Mouse (Mus musculus) limb, embryonic 12.5 days (tissue): ENCODE measurements around the gene Paqr4. TPM values are rescaled to one million over a fixed set of nuclear protein-coding genes. Genes with fewer than 3 reads are reported as not detected.

ENCODE experiments used
- ATAC-seq: fragments of 200-750 bp; cut with Nextera tagmentation; 2 replicates; pipeline ENCODE4 v1.8.0; 2017; ENCODE audit warnings: low read depth, moderate TSS enrichment; ENCODE audit not compliant: insufficient number of reproducible peaks, insufficient read depth, low FRiP score, low TSS enrichment
- H3K27ac ChIP-seq: fragments of 300-500 bp; sonication (generic); 2 replicates; pipeline ENCODE4 v1.5.1; 2016; ENCODE audit warnings: mild to moderate bottlenecking, moderate library complexity
- H3K27me3 ChIP-seq: fragments of 300-500 bp; sonication (generic); 2 replicates; pipeline ENCODE4 v1.6.1; 2016; ENCODE audit warnings: mild to moderate bottlenecking, moderate library complexity
- H3K36me3 ChIP-seq: fragments of 300-500 bp; sonication (generic); 2 replicates; pipeline ENCODE4 v1.6.1; 2016; ENCODE audit warnings: mild to moderate bottlenecking, moderate library complexity
- H3K4me1 ChIP-seq: fragments of 300-500 bp; sonication (generic); replicated peaks from 2 replicates; pipeline ENCODE4 v1.6.1; 2016
- H3K4me2 ChIP-seq: fragments of 300-500 bp; sonication (generic); 2 replicates; pipeline ENCODE4 v1.6.1; 2016; ENCODE audit warnings: mild to moderate bottlenecking, moderate library complexity
- H3K4me3 ChIP-seq: fragments of 300-500 bp; sonication (generic); replicated peaks from 2 replicates; pipeline ENCODE4 v1.5.1; 2016; ENCODE audit warnings: mild to moderate bottlenecking
- H3K9ac ChIP-seq: fragments of 300-500 bp; sonication (generic); replicated peaks from 2 replicates; pipeline ENCODE4 v1.6.1; 2016; ENCODE audit warnings: mild to moderate bottlenecking, moderate library complexity
- H3K9me3 ChIP-seq: fragments of 300-500 bp; sonication (generic); 2 replicates; pipeline ENCODE4 v1.6.1; 2016; ENCODE audit warnings: mild to moderate bottlenecking, moderate library complexity
- WGBS: fragments of 180-500 bp; shearing (Covaris S2); methylation state at CpG from one replicate; pipeline ENCODE4 v1.1.7; 2016; 5-methylcytosine and 5-hydroxymethylcytosine counted together
- polyA plus RNA-seq: library from polyadenylated mRNA; unstranded; fragments of >200 nt; fragmentation: Nextera tagmentation; extraction: Ambion mirVana; gene quantifications from 2 replicates; pipeline ENCODE4 v1.2.1, GENCODE M21; 2016

Gene Paqr4
- polyA plus RNA-seq, 1 experiment from 2014 or later, result 11.6 TPM

DNA sequence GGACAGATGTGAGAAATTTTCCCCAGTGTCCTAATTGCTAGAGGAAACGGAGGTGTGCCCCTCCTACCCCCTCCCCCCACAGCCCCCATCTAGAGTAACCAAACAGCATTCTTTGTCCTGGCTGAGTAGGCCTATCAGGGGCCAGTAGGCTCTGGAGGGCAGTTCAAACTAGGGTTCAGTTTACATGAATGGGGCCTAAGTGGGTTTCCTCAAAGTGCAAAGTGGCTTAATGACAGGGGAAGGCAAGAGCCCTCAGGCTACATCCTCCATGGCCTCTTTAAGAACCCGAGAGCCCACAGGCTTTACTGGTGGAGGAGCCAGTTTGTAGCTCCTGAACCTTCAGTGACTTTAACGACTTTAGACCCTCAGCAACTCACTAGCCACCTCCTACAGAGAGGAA, 44.9 kb downstream of the Paqr4 start:
- no peak overlapping the region for H3K4me3 ChIP-seq
- no peaks in the 10 kb centered on the region for H3K36me3 ChIP-seq
- peak; percentile 69; the same call in 1 of the 2 replicates for ATAC-seq
- H3K4me2 ChIP-seq, result no peak overlapping the region
- no peak overlapping the region for H3K9ac ChIP-seq
- H3K9me3 ChIP-seq, result no peaks in the 10 kb centered on the region
- H3K27me3 ChIP-seq, result peaks cover 34% of the 10 kb centered on the region
- WGBS, result 11% methylated on average over 3 of the region's 3 CpGs
- peaks cover 27% of the 10 kb centered on the region for H3K4me1 ChIP-seq
- H3K27ac ChIP-seq, result no peak overlapping the region

DNA sequence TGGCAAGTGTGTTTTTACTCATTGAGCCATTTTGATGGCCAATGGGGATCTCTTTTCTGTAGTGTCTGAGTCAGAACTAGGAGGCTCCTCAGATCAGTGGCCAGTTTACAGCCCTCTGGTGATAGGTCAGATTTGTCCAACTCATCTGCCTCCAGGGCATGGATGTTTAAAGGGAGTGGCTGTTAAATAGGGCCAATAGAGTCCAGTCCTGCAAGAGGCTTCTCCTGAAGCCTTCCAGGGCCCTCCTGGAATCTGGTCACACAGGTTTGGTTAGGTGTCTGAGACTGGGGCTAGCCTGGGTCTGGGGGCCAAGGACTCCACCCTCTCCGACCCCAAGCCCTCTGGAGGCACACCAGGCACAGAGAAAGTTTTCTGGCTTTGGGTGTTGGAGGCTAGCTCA, 46.2 kb downstream of the Paqr4 start:
- ATAC-seq, result no peak
- H3K4me2 ChIP-seq, result no peak overlapping the region
- H3K27ac ChIP-seq, result no peak overlapping the region
- H3K9ac ChIP-seq, result no peak overlapping the region
- H3K36me3 ChIP-seq, result no peaks in the 10 kb centered on the region
- no peak overlapping the region for H3K4me3 ChIP-seq
- H3K9me3 ChIP-seq, result no peaks in the 10 kb centered on the region
- WGBS, result 59% methylated on average over 1 of the region's 1 CpGs
- H3K27me3 ChIP-seq, result peaks cover 20% of the 10 kb centered on the region
- H3K4me1 ChIP-seq, result peaks cover 22% of the 10 kb centered on the region

Other genes with a start within 250 kb of the Paqr4 start
- gene Zfp213, start 176.6 kb downstream of the Paqr4 start, polyA plus RNA-seq, result 24.7 and 26.6 TPM in 2 replicates
- 22.0 and 25.5 TPM in 2 replicates for gene Zfp13, start 141.4 kb downstream of the Paqr4 start, polyA plus RNA-seq
- 0.37 and 0.45 TPM in 2 replicates for gene Zscan10, start 140.0 kb downstream of the Paqr4 start, polyA plus RNA-seq
- gene Mmp25, start 95.6 kb downstream of the Paqr4 start, polyA plus RNA-seq, result 0.92 and 0.99 TPM in 2 replicates
- gene Bicdl2, start 80.4 kb downstream of the Paqr4 start, polyA plus RNA-seq, result 1.2 and 1.3 TPM in 2 replicates
- 48.6 and 51.7 TPM in 2 replicates for gene Hcfc1r1, start 67.3 kb downstream of the Paqr4 start, polyA plus RNA-seq
- gene Thoc6, start 67.0 kb downstream of the Paqr4 start, polyA plus RNA-seq, result 55.1 and 56.3 TPM in 2 replicates
- gene Tnfrsf12a, start 63.4 kb downstream of the Paqr4 start, polyA plus RNA-seq, result 5.7 and 7.6 TPM in 2 replicates
- gene Cldn6, start 61.6 kb downstream of the Paqr4 start, polyA plus RNA-seq, result 19.9 and 22.7 TPM in 2 replicates
- gene Cldn9, start 56.8 kb downstream of the Paqr4 start, polyA plus RNA-seq, result 5.6 and 6.4 TPM in 2 replicates
- gene 1520401A03Rik, start 18.1 kb downstream of the Paqr4 start, polyA plus RNA-seq, result 1.8 and 2.5 TPM in 2 replicates
- 49.1 and 53.1 TPM in 2 replicates for gene Pkmyt1, start 14.5 kb downstream of the Paqr4 start, polyA plus RNA-seq
- 30.0 and 34.8 TPM in 2 replicates for gene Kremen2, start 5.0 kb upstream of the Paqr4 start, polyA plus RNA-seq
- 136 and 140 TPM in 2 replicates for gene Flywch1, start 30.7 kb upstream of the Paqr4 start, polyA plus RNA-seq
- gene Flywch2, start 45.2 kb upstream of the Paqr4 start, polyA plus RNA-seq, result 71.0 and 76.7 TPM in 2 replicates
- gene Srrm2, start 49.7 kb upstream of the Paqr4 start, polyA plus RNA-seq, result 639 and 703 TPM in 2 replicates
- 1,179 and 1,231 TPM in 2 replicates for gene Elob, start 88.3 kb upstream of the Paqr4 start, polyA plus RNA-seq
- gene Prss33, start 95.2 kb upstream of the Paqr4 start, polyA plus RNA-seq, result not detected in 2 replicates
- gene Prss32, start 103.0 kb upstream of the Paqr4 start, polyA plus RNA-seq, result not detected in 2 replicates
- gene Prss41, start 103.3 kb upstream of the Paqr4 start, polyA plus RNA-seq, result 1.7 and 3.1 TPM in 2 replicates
- gene Prss21, start 127.2 kb upstream of the Paqr4 start, polyA plus RNA-seq, result not detected in 2 replicates
- not detected in 2 replicates for gene Dcpp1, start 140.0 kb upstream of the Paqr4 start, polyA plus RNA-seq
- not detected in 2 replicates for gene Dcpp2, start 140.0 kb upstream of the Paqr4 start, polyA plus RNA-seq
- not detected in 2 replicates for gene Dcpp3, start 176.6 kb upstream of the Paqr4 start, polyA plus RNA-seq
- not detected in 2 replicates for gene Sbp, start 200.8 kb upstream of the Paqr4 start, polyA plus RNA-seq
- gene Sbpl, start 214.4 kb upstream of the Paqr4 start, polyA plus RNA-seq, result not detected in 2 replicates
- not detected in 2 replicates for gene Prss30, start 239.7 kb upstream of the Paqr4 start, polyA plus RNA-seq